Mouse (Mus musculus) ES-E14 (cell line): ENCODE measurements around the gene Swap70.

Source experiments
- HCFC1 ChIP-seq: IDR thresholded peaks from 2 replicates; pipeline ENCODE4 v1.6.1; 2012; ENCODE audit warnings: low read length, inconsistent platforms, borderline replicate concordance; ENCODE audit not compliant: insufficient read depth
- MAFK ChIP-seq: IDR thresholded peaks from 2 replicates; pipeline ENCODE4 v1.6.1; 2014; ENCODE audit warnings: mild to moderate bottlenecking, low read depth, low read length, inconsistent platforms; ENCODE audit not compliant: insufficient read depth
- ZNF384 ChIP-seq: IDR thresholded peaks from 2 replicates; pipeline ENCODE4 v1.6.1; 2012; ENCODE audit warnings: low read depth, low read length, inconsistent platforms

- no peak for TF ChIP-seq HCFC1
- no peak for TF ChIP-seq ZNF384
- no peak for TF ChIP-seq MAFK
Observed at GRCm38 (mm10) chr7:110269777-110270176, 48.3 kb downstream of the Swap70 start.
